Mouse (Mus musculus): ENCODE results near the gene Rrp1b.
"Not testable (repeated sequence)": the region's sequence is repeated elsewhere in the genome, so short reads cannot be mapped to it uniquely, and the experiment has no call there.

GRCm38 (mm10) chr17:32108320-32109011 lies 72.6 kb downstream of the Rrp1b start:
- TF ChIP-seq HCFC1 (IDR thresholded peaks at IDR 0.05; ENCODE audit: borderline replicate concordance, insufficient read depth, low read length); MAFK (IDR thresholded peaks at IDR 0.05; ENCODE audit: insufficient read depth, low read depth, low read length); ZC3H11A (IDR thresholded peaks at IDR 0.05; ENCODE audit: borderline replicate concordance, low read depth, low read length); CHD2 (IDR thresholded peaks at IDR 0.05; ENCODE audit: low read depth, low read length); ZNF384 (IDR thresholded peaks at IDR 0.05; ENCODE audit: low read depth, low read length): not testable (repeated sequence)

Measured in ES-E14 (cell line).